Mouse (Mus musculus): ENCODE results near the gene Alg12. TPM values are rescaled to one million over a fixed set of nuclear protein-coding genes. Genes with fewer than 3 reads are reported as not detected.

The Alg12 gene
- total RNA-seq (2023), result 13.0 TPM

DNA sequence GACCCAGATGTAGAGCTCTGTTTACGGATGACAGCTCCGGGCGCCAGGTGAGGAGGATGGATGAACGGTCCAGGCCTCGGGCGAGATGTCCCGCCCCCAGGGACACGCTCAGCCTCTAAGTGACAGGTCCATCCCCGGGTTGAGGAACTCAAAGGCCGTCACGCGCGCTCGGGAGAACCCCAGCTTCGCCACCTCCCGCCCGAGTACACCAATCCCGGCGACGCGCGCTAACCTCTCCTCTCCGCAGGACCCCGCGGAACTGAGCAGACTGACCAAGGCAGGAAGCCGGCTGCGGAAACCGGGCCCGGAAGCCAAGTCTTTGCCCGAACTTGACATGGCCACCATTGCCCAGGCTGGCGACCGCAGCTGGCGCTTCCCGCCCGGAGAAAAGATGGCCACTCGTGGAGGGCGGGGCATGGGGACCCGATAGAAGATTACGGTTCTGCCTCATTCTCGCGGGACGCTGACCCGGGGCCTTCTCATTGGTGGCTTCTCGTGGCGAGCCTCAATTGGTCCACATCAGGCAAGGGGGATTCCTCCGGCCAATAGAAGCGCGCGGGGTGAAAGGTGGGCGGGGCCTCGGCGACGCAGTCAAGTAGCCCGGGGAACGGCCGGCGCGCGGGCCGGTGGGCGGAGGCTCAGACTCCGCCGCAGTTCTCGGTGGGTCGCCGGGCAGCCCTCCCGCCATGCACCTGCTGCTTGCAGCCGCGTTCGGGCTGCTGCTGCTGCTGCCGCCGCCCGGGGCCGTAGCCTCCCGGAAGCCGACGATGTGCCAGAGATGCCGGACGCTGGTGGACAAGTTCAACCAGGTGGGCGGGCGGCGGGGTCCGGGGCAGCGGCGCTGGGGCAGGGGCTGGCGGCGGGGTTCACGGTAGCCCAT, at the start of gene Alg12, which contains the start of gene Creld2:
TSS of gene Alg12 (minus strand) at position 293 of the 880 bp plus-strand sequence.
TSS of gene Creld2 (plus strand) at position 621 of the 880 bp plus-strand sequence.

DNA sequence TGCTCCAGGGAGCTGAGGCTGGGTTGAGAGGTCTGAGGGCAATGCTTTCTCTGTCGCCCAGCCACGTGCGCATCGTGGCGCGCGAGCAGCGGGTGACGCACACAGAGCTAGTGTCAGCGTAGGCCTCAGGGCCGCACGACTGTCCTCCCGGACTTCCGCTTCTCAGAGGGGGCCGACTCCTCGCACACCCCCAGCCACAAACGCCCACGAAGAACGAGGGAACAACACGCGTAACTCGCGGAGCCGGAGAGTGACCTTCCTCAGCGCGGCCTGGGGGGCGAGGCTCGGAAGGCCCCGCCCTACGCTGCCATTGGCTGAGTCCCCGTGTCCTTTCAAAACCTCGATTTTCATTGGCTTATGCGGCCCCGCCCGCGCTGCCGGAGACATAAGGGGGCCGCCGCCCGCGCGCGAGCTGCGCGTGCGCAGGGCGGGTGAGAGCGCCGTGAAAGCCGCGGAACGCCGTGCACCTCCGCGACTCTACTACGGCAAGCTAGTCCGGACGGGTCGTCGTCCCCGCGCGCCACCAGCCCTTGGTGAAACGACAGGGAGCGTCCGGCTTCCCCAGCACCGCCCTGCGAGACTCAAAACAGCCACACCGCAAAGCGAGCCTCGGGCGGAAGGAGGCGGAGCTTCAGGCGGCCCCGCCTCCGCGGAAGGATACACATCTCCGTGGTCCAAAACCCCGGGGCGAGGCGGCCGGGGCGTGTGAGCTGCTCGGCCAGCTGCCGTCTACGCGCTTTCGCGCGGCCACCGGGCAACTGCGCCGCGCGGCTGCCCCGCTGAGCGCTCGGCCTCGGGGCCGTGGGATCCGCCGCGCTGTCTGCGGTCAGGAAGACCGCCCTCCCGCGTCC, 42.9 kb upstream of the Alg12 start, which contains the start of gene Pim3:
TSS of gene Pim3 (plus strand) at position 415 of the 851 bp plus-strand sequence.

Other genes starting within 250 kb of the Alg12 start
- not detected for gene Zdhhc25, start 219.0 kb downstream of the Alg12 start, total RNA-seq (2023)
- 151 TPM for gene Brd1, start 85.1 kb downstream of the Alg12 start, total RNA-seq (2023)
- gene Zbed4, start 67.7 kb downstream of the Alg12 start, total RNA-seq (2023), result 17.2 TPM
- 22.7 TPM for gene Creld2, start 328 bp upstream of the Alg12 start, total RNA-seq (2023)
- 83.8 TPM for gene Pim3, start 42.9 kb upstream of the Alg12 start, total RNA-seq (2023)
- gene Ttll8, start 135.1 kb upstream of the Alg12 start, total RNA-seq (2023), result not detected
- gene Mlc1, start 159.7 kb upstream of the Alg12 start, total RNA-seq (2023), result not detected
- not detected for gene Mov10l1, start 163.6 kb upstream of the Alg12 start, total RNA-seq (2023)
- not detected for gene Panx2, start 240.4 kb upstream of the Alg12 start, total RNA-seq (2023)